Mouse (Mus musculus) heart, embryonic 10.5 days (tissue): ENCODE data around the gene Gabra4. TPM values are rescaled to one million over a fixed set of nuclear protein-coding genes. Genes with fewer than 3 reads are reported as not detected.

Source experiments
- DNase-seq: peaks from one replicate; pipeline ENCODE4 v3.0.0-alpha.2; 2017; ENCODE audit warnings: low spot score
- H3K27ac ChIP-seq: fragments of 300-500 bp; sonication (generic); 2 replicates; pipeline ENCODE4 v1.5.1; 2016; ENCODE audit warnings: mild to moderate bottlenecking
- H3K27me3 ChIP-seq: fragments of 300-500 bp; sonication (generic); 2 replicates; pipeline ENCODE4 v1.6.1; 2016; ENCODE audit warnings: mild to moderate bottlenecking; ENCODE audit not compliant: poor library complexity, insufficient read depth, severe bottlenecking
- H3K36me3 ChIP-seq: fragments of 300-500 bp; sonication (generic); 2 replicates; pipeline ENCODE4 v1.6.1; 2016; ENCODE audit warnings: mild to moderate bottlenecking, moderate library complexity
- H3K4me1 ChIP-seq: fragments of 300-500 bp; sonication (generic); 2 replicates; pipeline ENCODE4 v1.6.1; 2016; ENCODE audit warnings: mild to moderate bottlenecking
- H3K4me3 ChIP-seq: fragments of 300-500 bp; sonication (generic); 2 replicates; pipeline ENCODE4 v1.5.1; 2016; ENCODE audit warnings: mild to moderate bottlenecking, moderate library complexity
- H3K9me3 ChIP-seq: fragments of 300-500 bp; sonication (generic); 2 replicates; pipeline ENCODE4 v1.6.1; 2016; ENCODE audit warnings: mild to moderate bottlenecking, moderate library complexity
- WGBS: fragments of 180-500 bp; shearing (Covaris S2); methylation state at CpG from one replicate; pipeline ENCODE4 v1.1.7; 2016; 5-methylcytosine and 5-hydroxymethylcytosine counted together
- polyA plus RNA-seq: library from polyadenylated mRNA; unstranded; fragments of >200 nt; fragmentation: Nextera tagmentation; extraction: Ambion mirVana; gene quantifications from 2 replicates; pipeline ENCODE4 v1.2.1, GENCODE M21; 2016

Gabra4 gene
- 4.9 and 7.4 TPM in 2 replicates for polyA plus RNA-seq

- peaks cover 9% of the 10 kb centered on the region; the same call in 1 of the 2 replicates for H3K4me1 ChIP-seq
- H3K9me3 ChIP-seq: no peaks in the 10 kb centered on the region
- WGBS: under 1% methylated on average over 15 of the region's 15 CpGs
- no peaks in the 10 kb centered on the region for H3K36me3 ChIP-seq
- peak within 1 kb of the TSS; percentile 72 for H3K4me3 ChIP-seq
- no peak for DNase-seq
- peaks cover 23% of the 10 kb centered on the region for H3K27me3 ChIP-seq
- H3K27ac ChIP-seq: peak within 1 kb of the TSS; percentile 49
These were observed at the start of gene Gabra4 for GRCm38 (mm10) chr5:71658115-71658497. Gabra4 (minus strand) TSS chr5:71658308.

GRCm38 (mm10) chr5:71701273-71701614 lies 43.1 kb upstream of the Gabra4 start:
- no peak for DNase-seq
- 3% methylated on average over 6 of the region's 6 CpGs for WGBS
- Histone ChIP-seq H3K36me3 (no peaks in the 10 kb centered on the region), H3K9me3 (no peaks in the 10 kb centered on the region), H3K4me3 (peak overlapping the region; percentile 71), H3K27ac (0 out of 2 replicates have a peak overlapping the region, but pooled peaks have one; percentile 47), H3K27me3 (0 out of 2 replicates have a peak, but pooled peaks cover 4% of the 10 kb centered on the region), H3K4me1 (peaks cover 5% of the 10 kb centered on the region; the same call in 1 of the 2 replicates)

- H3K36me3 ChIP-seq: no peaks in the 10 kb centered on the region
These were observed 42.6 kb upstream of the Gabra4 start for GRCm38 (mm10) chr5:71700468-71701272.

GRCm38 (mm10) chr5:71699696-71700467 lies 41.8 kb upstream of the Gabra4 start:
- Histone ChIP-seq H3K4me3 (peak overlapping the region; percentile 71), H3K27ac (no peak overlapping the region), H3K36me3 (no peaks in the 10 kb centered on the region), H3K9me3 (no peaks in the 10 kb centered on the region), H3K4me1 (peaks cover 5% of the 10 kb centered on the region; the same call in 1 of the 2 replicates), H3K27me3 (0 out of 2 replicates have a peak, but pooled peaks cover 4% of the 10 kb centered on the region)
- WGBS: under 1% methylated on average over 19 of the region's 19 CpGs
- DNase-seq: peak; percentile 75

More at GRCm38 (mm10) chr5:71700468-71701272, 42.6 kb upstream of the Gabra4 start:
- WGBS: under 1% methylated on average over 46 of the region's 46 CpGs
- Histone ChIP-seq H3K27me3 (0 out of 2 replicates have a peak, but pooled peaks cover 4% of the 10 kb centered on the region), H3K9me3 (no peaks in the 10 kb centered on the region), H3K27ac (0 out of 2 replicates have a peak overlapping the region, but pooled peaks have one; percentile 47), H3K4me3 (peak overlapping the region; percentile 71), H3K4me1 (peaks cover 5% of the 10 kb centered on the region; the same call in 1 of the 2 replicates)
- peak; percentile 81 for DNase-seq

- no peak for DNase-seq
- no peak overlapping the region for H3K4me3 ChIP-seq
- WGBS: 64% methylated on average over 4 of the region's 4 CpGs
These were observed 7.5 kb upstream of the Gabra4 start for GRCm38 (mm10) chr5:71665593-71665992.

GRCm38 (mm10) chr5:71657482-71658114 lies 510 bp downstream of the Gabra4 start, which contains the start of gene Gabrb1:
Gabrb1 (plus strand) TSS chr5:71658113.
- Histone ChIP-seq H3K9me3 (no peaks in the 10 kb centered on the region), H3K27ac (peak within 1 kb of the TSS; percentile 49), H3K27me3 (peaks cover 23% of the 10 kb centered on the region), H3K4me3 (peak within 1 kb of the TSS; percentile 72), H3K36me3 (no peaks in the 10 kb centered on the region), H3K4me1 (peaks cover 9% of the 10 kb centered on the region; the same call in 1 of the 2 replicates)
- WGBS: under 1% methylated on average over 49 of the region's 49 CpGs
- peak; percentile 76 for DNase-seq

More at GRCm38 (mm10) chr5:71665593-71665992, 7.5 kb upstream of the Gabra4 start:
- Histone ChIP-seq H3K9me3 (no peaks in the 10 kb centered on the region), H3K27me3 (no peaks in the 10 kb centered on the region), H3K27ac (no peak overlapping the region), H3K4me1 (no peaks in the 10 kb centered on the region), H3K36me3 (no peaks in the 10 kb centered on the region)

- Histone ChIP-seq H3K4me1 (peaks cover 9% of the 10 kb centered on the region; the same call in 1 of the 2 replicates), H3K27me3 (peaks cover 23% of the 10 kb centered on the region), H3K27ac (no peak overlapping the region), H3K9me3 (no peaks in the 10 kb centered on the region), H3K36me3 (no peaks in the 10 kb centered on the region), H3K4me3 (peak overlapping the region; percentile 72)
- 9% methylated on average over 10 of the region's 10 CpGs for WGBS
- DNase-seq: peak; percentile 74
These were observed 1.3 kb downstream of the Gabra4 start for GRCm38 (mm10) chr5:71656771-71657170.

GRCm38 (mm10) chr5:71654056-71654455 lies 4.1 kb downstream of the Gabra4 start:
- 80% methylated on average over 5 of the region's 5 CpGs for WGBS
- H3K27me3 ChIP-seq: peaks cover 23% of the 10 kb centered on the region
- H3K4me1 ChIP-seq: peaks cover 9% of the 10 kb centered on the region; the same call in 1 of the 2 replicates
- no peak overlapping the region for H3K4me3 ChIP-seq
- no peaks in the 10 kb centered on the region for H3K9me3 ChIP-seq
- DNase-seq: no peak
- no peak overlapping the region for H3K27ac ChIP-seq
- H3K36me3 ChIP-seq: no peaks in the 10 kb centered on the region

- Histone ChIP-seq H3K27me3 (no peaks in the 10 kb centered on the region), H3K4me3 (no peak overlapping the region), H3K27ac (no peak overlapping the region), H3K36me3 (no peaks in the 10 kb centered on the region), H3K9me3 (no peaks in the 10 kb centered on the region), H3K4me1 (no peaks in the 10 kb centered on the region)
- no peak for DNase-seq
- WGBS: 87% methylated on average over 2 of the region's 2 CpGs
These were observed 10.0 kb downstream of the Gabra4 start for GRCm38 (mm10) chr5:71648108-71648507.

GRCm38 (mm10) chr5:71639804-71640203 lies 18.3 kb downstream of the Gabra4 start:
- no peak for DNase-seq
- 83% methylated on average over 10 of the region's 10 CpGs for WGBS
- no peak overlapping the region for H3K27ac ChIP-seq
- no peaks in the 10 kb centered on the region for H3K9me3 ChIP-seq
- H3K27me3 ChIP-seq: no peaks in the 10 kb centered on the region
- H3K4me1 ChIP-seq: no peaks in the 10 kb centered on the region
- no peak overlapping the region for H3K4me3 ChIP-seq
- H3K36me3 ChIP-seq: no peaks in the 10 kb centered on the region

- no peak overlapping the region for H3K27ac ChIP-seq
- no peaks in the 10 kb centered on the region for H3K4me1 ChIP-seq
- no peak for DNase-seq
- WGBS: 83% methylated on average over 3 of the region's 3 CpGs
- H3K27me3 ChIP-seq: no peaks in the 10 kb centered on the region
- no peaks in the 10 kb centered on the region for H3K9me3 ChIP-seq
- H3K36me3 ChIP-seq: no peaks in the 10 kb centered on the region
- no peak overlapping the region for H3K4me3 ChIP-seq
These were observed 30.3 kb downstream of the Gabra4 start for GRCm38 (mm10) chr5:71627820-71628219.

- Histone ChIP-seq H3K27ac (no peak overlapping the region), H3K4me1 (no peaks in the 10 kb centered on the region), H3K27me3 (no peaks in the 10 kb centered on the region), H3K4me3 (no peak overlapping the region), H3K36me3 (no peaks in the 10 kb centered on the region), H3K9me3 (no peaks in the 10 kb centered on the region)
- WGBS: 49% methylated on average over 4 of the region's 4 CpGs
- DNase-seq: no peak
These were observed 41.4 kb downstream of the Gabra4 start for GRCm38 (mm10) chr5:71616734-71617133.
